Mouse (Mus musculus) right cerebral cortex, adult 18-20 months (tissue): ENCODE data around the gene Arl13a.
A peak's percentile ranks its signal among the peaks of the same experiment; 100 is the strongest.
"Not testable (repeated sequence)": the region's sequence is repeated elsewhere in the genome, so short reads cannot be mapped to it uniquely, and the experiment has no call there.

Experiments
- DNase-seq: peaks from one replicate; pipeline ENCODE4 v3.0.0; 2022; ENCODE audit warnings: mixed read lengths

Arl13a gene

GRCm38 (mm10) chrX:134187201-134187600 lies at the start of gene Arl13a:
Gene Arl13a (plus strand): TSS chrX:134187501.
- not testable (repeated sequence) for DNase-seq

GRCm38 (mm10) chrX:134140024-134140423 lies 47.3 kb upstream of the Arl13a start:
- DNase-seq, result no peak

DNA sequence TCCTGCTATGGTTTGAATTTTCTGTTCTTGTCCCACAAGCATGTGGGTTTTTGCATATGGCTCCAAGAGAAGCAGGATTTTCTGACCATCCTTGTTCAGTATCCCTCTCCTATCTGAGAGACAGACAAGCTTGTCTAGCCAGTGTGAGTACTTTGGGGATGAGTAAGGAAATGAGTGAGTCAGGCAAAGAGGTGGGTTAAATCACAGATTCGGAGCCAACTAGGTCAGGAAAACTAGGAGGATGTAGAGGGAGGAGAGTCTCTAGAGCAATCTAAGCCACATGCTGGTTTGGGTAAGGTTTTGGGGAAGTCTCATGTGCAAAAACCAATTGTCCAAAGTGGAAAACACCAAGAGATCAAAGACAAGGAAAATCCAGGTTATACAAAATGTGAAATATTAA lies 45.8 kb upstream of the Arl13a start:
- peak; percentile 4 for DNase-seq

DNA sequence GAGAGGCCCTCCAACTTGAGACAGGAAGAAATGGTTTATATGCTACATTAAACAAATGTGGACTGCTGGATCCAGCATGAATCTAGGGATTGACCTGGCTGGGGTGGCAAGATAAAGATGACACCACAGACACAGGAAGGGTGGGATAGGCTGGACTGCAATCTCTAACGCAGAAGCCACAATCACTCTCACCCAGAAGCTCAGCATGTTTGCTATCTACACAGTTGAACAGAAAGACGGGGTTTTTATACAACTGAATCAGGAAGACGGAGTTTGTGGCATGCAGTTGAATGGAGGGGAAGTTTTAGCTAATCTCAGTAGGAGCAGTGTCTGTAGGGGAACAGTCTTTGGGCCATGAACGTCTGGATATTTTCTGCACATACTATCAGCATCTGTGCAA lies 45.3 kb upstream of the Arl13a start:
- no peak for DNase-seq

- no peak for DNase-seq
Measured at GRCm38 (mm10) chrX:134158151-134158550, 29.1 kb upstream of the Arl13a start.

DNA sequence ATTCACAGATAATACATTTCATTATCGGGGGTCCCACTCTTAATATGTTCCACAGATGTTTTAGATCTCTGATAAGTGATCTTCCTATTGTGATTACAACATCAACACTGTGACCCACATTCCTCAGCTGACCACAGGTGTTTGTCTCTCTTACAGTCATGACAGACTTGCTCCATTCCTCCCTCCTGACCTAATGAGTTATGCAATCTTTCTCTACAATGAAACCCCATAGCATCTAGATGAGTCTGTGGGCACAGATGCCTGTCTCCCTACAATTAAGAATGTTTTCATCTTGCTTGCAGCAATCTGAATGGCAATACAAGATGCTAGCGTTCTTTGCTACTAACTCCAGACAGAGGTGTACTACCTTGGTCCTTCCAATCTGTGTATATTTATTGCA lies 26.9 kb upstream of the Arl13a start:
- no peak for DNase-seq

DNA sequence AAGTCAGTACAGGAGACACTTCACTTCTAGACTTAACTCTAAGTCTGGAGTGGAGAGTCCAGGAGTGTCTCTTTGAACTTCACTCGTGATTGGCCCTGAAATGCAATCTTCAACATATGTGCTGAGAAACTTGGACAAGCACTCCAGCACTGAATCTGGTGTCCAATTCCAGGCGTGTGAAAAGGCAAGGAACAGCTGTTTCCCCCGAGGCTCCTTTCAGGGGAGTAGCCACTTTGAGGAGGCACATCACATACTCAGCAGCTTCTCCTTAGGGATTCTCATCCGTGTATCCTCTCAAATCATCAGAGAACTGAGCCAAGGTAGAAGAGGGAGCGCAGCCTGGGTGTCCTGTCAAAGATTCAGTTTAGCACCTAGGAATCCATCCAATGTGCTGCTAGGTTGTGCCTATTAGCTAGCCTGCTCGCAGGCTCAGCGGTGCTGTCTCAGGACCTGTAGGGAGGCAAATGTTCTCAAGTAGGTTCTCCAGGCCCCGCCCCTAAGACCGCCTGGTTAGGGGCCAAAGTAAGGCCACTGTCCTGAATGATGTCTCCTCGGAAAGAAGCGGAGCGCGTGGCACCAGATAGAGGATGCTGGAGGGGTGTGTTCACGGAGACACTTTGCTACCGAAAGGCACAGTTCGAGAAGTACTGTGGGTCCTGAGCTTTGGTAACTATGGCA lies 25.1 kb upstream of the Arl13a start, which contains the start of gene Xkrx:
Gene Xkrx, minus strand, starts transcription at position 34 of the 678 bp plus-strand sequence.
- no peak for DNase-seq

- peak; percentile 22 for DNase-seq
Measured at GRCm38 (mm10) chrX:134162826-134163225, 24.5 kb upstream of the Arl13a start.

GRCm38 (mm10) chrX:134163484-134163883 lies 23.8 kb upstream of the Arl13a start:
- DNase-seq, result no peak

DNA sequence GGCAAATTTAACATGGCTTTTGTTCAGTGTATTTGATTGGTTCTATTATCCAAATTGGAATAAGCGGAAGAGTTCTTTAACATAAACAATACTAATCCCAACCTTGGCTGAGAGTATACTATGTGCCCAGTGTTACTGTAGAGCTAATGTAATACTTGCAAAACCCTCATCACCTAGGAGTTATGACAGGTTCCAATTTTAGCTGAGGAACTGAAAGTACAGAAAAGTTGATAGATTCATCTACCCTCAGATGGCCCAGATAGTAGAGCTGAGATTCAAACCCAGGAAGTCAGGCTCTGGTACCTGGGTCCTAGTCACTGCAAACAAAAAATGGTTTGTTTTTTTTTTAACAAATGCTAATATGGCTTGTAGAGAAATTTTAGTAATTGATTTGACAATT lies 16.7 kb upstream of the Arl13a start:
- DNase-seq, result no peak

DNA sequence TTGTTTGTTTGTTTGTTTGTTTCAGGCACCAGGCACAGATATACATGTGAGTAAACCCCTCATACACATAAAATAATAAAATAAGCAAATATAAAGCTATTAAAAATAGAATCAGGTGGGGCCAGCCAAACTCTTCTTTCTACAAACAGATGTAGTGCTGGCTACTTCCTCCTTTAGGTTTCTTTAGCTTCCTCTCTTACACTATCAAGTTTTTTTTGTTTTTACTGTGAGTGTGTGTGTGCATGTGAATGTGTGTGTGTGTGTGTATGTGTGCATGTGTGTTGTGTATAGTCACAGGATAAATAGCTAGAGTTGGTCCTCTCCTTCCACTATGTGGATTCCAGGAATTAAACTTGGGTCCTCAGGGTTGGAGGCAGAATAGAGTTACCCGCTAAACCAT lies 12.6 kb upstream of the Arl13a start:
- no peak for DNase-seq

DNA sequence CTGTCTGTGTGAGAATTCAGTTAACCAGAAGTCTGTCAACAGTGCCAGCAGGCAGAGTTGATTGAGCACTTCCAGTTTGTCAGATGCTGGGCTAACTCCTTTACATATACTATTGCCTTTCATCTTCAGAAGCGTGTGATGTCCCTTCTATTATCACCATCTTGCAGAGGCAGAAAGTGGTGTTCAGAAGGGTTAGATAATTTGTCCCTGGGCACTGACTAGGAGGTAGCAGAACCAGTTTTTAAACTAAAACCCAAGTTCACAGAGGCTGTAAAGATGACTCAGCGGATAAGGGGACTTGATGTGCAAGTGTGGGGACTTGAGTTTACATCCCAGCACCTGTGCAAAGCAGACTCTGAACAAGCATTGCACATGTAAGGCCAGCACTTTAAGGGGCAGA lies 21.2 kb downstream of the Arl13a start:
- DNase-seq, result no peak

GRCm38 (mm10) chrX:134211151-134211642 lies 23.9 kb downstream of the Arl13a start:
- peak; percentile 10 for DNase-seq

GRCm38 (mm10) chrX:134218161-134218560 lies 30.9 kb downstream of the Arl13a start:
- no peak for DNase-seq

DNA sequence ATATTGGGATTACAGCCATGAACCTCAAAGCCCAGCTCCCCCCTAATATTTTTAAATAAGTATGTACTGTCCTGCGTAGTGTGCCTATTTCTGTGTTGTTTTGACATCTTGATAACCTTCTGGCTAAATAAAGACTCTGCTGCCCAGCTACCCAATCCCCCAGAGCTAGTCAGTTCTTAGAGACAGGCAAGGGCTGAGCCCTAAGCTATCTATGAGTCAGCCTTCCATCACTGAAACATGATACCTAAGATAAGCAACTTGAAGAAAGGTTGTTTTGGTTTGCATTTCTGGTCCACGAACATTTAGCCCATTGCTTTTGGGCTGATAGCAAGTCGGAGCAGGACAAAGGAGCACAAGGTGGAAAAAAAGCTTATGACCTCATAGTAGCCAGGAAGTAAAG lies 33.3 kb downstream of the Arl13a start:
- no peak for DNase-seq

- DNase-seq, result no peak
Measured at GRCm38 (mm10) chrX:134221856-134222255, 34.6 kb downstream of the Arl13a start, which contains the start of gene Nox1. Gene Nox1 (minus strand): TSS chrX:134221956.

- DNase-seq, result no peak
Measured at GRCm38 (mm10) chrX:134233048-134233447, 45.7 kb downstream of the Arl13a start.

DNA sequence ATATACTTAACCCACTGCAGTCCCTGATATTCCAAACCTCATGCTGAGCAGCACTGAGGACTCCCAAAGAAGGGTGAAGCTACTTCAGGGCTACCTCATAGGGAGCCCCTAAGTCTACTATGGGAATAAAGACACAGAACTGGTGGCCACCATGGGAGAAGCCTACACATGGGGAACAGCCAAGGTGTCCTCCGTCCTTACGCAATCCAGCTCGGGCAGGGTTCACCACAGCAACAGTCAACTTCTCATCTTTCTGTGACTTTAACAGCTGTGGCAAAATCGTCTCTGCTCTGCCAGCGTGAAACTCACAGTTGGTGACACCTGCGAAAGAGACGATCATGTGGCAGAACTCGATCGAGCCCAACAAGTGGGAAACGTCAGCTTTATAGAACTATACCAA lies 51.0 kb downstream of the Arl13a start:
- no peak for DNase-seq

DNA sequence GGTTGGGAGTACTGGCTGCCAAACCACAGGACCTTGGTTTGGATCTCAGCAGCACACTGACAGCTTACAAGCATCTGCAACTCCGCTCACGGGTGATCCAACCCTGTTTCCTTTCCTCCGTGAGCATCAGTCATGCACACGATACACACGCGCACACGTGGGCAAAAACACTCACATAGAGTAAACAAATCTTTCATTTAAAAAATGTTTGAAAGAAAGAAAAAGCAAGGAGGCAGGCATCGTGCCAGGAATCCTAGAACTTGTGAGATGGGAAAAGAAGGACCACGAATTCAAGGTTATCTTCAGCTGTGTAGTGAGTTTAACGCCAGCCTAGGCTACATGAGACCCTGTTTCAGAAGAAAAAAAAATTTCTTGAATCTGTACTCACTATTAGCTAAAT lies 58.6 kb downstream of the Arl13a start:
- no peak for DNase-seq

DNA sequence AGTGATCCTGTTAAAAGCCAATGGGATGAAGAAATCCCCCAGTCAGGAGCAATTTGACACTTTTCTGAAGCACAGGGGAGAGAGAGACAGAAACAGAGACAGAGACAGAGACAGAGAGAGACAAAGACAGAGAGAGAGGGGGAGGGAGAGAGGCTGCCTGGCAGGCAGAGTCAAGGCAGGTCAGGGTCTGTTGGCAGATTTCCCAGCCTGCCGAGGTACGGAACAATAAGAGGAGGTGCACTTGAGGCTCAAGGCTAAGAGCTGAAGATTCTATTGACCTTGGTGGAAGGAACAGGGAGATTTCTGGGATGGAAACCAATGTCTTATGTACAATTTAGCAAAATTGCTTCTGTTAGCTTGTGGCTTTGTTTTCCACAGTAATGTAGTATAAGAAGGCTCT lies 60.9 kb downstream of the Arl13a start:
- no peak for DNase-seq
